Mouse (Mus musculus): Measurements from ENCODE around the gene Ifna6.

DNA sequence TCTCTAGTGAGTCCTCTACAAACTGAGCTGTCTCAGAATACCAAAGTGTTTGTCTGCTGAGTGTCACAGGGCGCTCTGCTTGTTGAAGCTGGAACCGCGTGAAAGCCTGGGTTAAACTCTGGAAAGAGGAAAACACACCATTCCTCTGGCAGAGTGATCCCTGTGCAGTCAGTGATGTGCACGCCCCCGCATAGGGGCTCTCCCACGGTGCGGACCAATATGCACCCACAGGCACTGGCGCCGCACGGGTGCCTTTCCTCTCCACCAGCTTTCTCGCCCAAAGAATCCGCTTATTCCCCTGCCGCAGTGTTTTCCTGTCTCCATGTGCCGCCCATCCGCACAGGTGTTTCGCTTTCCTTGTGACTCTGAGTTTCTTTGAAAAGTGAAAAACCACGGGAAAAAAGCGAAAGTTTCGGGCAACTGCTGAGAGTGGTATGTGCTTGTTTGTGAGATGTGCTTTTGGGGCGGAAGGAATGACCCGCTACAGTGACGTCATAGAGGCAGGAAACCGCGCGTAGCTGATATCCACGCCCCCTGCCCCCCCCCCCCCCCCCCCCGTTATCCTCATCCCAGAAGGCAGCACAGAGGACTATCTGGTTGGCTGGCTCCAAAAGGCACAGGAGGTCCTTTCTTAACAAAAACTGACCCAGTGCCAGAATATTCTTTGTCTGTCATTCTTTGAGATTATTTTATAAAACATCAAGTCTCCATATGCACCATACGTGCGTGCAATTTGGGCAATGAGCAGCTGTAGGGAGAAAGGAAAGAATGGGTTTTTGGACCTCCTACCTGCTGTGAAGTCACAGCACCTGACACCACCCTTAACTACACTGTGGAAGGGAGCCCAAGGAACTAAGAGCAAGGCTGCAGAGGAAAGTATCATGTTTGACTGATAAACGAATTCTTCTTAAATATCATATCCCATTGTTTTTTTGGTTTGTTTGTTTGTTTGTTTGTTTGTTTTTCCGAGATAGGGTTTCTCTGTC lies 41.0 kb downstream of the Ifna6 start:
- TF ChIP-seq EP300 (IDR thresholded peaks at IDR 0.05; ENCODE audit: low read depth) (no peak), CTCF (IDR thresholded peaks at IDR 0.05; ENCODE audit: low read depth) (no peak)
